Mouse (Mus musculus) thymus, postnatal 4 days (tissue): ENCODE measurements around the gene Calcoco2.
"Not testable (repeated sequence)": the region's sequence is repeated elsewhere in the genome, so short reads cannot be mapped to it uniquely, and the experiment has no call there.

ENCODE experiments used
- DNase-seq: peaks from one replicate; pipeline ENCODE4 v3.0.0; 2021

Calcoco2 gene

DNA sequence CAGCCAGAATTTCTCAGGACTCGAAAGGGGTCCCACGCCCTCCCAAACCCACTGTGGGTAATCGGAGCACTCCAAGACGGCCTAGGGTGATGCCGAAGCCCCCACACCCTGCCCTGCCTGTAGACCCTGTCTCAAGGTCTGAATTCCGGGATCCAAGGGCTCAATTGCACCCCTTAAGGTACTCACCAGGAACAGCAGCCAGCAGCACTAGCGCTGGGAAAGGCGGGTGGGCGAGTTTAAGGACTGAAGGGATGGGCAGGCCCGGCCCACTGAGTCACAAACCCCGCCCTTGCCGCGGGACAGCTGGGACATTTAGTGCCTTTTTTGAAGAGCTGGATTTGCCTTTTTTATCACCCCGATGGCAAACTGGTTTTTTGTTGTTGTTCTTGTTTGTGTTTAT, at the start of gene Calcoco2:
Gene Calcoco2, minus strand, starts transcription at position 214 of the 400 bp plus-strand sequence.
- no peak for DNase-seq

DNA sequence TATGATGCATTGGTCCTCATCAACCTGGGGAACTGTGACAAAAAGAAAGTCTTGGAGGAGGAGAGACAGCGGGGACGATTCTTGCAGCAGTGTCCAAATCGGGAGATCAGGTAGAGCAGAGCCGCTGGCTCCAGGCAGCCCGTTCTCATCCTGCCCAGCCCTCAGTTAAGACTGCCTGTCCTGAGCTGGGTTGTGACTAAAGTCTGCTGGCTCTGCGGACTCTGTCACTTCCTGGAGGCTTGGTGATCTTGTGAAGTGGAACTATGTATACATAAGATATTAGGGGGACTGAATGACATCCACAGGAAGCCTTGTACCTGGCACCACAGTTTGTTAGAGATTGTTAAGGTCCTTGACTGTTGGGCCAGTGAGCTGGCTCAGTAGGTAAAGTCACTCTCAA, 35.7 kb upstream of the Calcoco2 start:
- DNase-seq = no peak

GRCm38 (mm10) chr11:96145622-96146270, 34.0 kb upstream of the Calcoco2 start:
- peak; percentile 65 for DNase-seq

DNA sequence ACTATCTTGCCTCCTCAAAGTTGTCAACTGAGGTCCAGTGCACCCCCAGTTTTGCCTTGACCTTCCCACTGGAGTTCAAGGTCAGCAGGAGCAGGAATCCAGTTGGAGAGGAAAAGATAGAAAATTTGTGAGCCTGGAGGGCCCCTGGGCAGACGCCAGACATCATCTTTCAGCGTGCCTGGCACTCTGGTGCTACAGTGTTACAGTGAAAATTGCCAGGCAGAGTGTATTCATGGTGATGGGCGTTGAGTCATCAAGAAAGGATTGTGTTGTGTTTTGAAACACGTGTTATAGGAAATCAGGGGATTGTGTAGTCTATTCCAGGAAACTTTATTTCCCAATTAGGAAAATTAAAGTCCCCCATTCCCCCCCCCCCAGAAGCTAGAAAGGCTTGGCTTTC, 32.0 kb upstream of the Calcoco2 start:
- no peak for DNase-seq

DNA sequence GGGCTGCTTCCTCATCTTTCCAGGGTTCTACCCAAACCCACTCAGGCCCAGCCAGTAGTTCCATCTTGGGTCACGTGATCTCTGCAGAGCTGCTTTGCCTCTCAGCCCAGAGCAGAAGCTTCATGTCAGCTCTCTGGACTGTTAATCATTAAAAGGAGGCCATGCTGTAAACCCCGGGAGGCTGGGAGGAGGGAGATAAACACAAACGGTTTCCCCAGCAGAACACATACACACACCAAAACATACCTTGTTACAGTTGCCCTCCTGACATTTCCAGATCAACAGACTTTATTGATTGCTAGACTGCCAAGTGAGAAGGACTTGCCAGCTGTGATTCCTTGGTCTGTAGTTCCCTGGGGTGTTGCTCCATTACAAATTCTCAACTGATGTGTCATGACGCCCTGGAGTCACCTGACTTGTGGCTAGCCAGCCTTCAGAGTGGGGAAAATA, 29.0 kb upstream of the Calcoco2 start:
- DNase-seq = no peak

DNA sequence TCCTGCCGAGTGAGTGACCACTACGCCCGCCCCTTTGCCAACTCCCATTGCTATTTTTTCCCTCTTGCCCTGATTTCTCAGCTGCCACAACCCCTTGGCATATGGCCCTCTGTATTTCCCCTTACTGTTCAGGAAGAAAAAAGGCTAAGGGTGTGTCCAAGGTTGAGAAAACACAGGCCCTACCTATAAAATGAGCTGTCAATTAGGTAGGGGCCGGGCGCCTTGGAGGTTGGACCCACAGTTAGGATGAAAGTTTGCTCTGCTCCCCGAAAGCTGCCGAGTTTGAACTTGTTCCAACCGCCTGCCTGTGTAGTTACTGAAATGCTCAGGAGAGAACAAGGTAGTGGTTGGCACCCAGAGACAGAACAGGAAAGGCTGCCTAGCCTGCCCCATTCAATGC, 24.1 kb upstream of the Calcoco2 start:
- DNase-seq = no peak

DNA sequence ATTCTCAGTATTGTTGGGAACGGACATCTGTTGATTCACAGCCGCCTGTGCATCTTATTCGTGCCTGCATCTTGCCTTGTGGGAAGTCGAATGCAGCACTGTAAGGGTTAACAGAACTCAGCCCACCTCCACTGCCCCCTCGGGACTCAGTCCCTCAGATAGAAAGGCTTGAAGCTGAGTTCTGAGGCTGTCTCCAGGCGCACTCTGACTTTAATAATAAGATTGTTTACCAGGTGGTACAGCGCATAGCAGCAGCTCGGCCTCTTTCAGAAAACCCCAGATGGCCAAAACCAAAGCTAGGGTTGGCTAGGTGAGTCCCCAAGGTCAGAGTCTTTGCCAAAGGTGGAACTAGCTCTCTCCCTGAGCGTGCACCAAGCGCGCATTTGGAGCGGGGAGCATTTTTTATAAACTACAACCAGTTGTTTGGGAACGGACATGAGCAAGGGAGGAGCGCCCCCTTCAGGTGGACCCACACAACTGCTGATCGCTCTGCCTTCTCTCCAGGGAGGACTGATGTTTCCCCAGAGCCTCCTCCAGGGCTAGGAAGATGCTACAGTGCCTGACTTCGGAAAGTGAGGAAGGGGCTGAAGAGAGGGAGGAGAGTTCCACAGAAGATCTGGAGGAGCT, 21.6 kb upstream of the Calcoco2 start, which contains the start of gene Ttll6:
Gene Ttll6, plus strand, starts transcription at position 548 of the 627 bp plus-strand sequence.
- peak; percentile 74 for DNase-seq

DNA sequence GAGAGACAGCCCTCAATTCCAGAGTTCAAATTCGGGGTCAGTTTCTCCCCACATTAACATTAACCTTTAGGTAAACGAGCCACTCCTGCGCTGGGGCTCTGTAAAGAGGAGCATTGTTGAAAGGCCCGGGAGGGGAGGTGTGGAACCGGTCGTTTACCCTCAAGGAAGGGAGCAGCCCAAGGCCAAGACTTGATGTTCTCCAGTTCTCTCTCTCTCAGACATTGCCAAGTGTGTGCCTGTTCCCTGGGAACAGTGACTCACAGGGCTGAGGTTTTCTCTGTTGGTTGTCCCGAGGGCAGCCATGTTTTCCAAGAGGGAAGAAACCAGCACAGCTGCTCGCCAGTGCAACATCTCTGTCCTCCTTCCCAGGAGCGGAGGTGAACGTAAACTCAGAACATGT, 18.8 kb upstream of the Calcoco2 start:
- no peak for DNase-seq

DNA sequence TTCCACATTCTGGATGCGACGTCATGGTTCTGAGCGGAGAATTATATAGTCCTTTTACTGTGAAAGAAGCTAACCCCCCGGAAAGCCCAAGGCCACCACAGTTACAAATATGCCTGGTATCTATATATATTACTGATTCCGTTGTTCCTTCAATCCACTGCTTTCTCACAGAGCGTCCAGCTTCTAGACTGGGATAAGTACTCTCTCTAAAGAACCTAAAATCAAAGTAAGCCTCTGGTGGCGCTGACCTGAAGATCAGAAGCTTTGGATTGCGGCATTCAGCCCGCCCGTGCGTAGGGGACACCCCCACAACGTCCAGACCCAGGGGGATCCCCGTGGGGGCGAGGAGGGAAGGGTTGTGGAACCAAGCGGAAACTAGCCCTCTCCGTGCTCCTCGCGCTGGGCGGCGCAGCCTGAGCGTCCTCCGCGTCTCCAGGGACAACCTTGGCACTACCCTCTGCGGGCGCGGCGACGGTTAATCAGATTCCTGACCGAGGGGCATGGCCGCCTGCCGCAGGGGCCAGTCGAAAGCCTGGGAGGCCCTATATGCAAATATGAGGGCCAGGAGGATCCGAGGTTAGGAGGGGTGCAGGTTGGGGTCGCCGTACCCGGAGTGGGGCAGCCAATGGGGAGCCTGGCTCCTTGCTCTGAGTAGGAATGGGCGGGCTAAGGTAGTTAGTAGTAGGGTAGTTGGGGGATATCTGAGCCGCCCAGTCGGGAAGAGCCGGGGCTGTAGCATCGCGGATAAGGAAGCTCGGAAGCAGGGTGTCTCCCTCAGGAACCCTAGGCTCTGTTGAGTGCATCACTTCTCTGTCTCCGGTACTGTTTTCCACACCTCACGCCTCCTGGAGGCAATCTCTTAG, 12.5 kb upstream of the Calcoco2 start:
- peak; percentile 15 for DNase-seq

- DNase-seq = not testable (repeated sequence)
These were observed 11.0 kb upstream of the Calcoco2 start for GRCm38 (mm10) chr11:96122806-96123205.

- no peak for DNase-seq
These were observed 7.6 kb upstream of the Calcoco2 start for GRCm38 (mm10) chr11:96119401-96119800.

GRCm38 (mm10) chr11:96116925-96117324, 5.2 kb upstream of the Calcoco2 start:
- DNase-seq = not testable (repeated sequence)

- DNase-seq = no peak
These were observed 4.4 kb upstream of the Calcoco2 start for GRCm38 (mm10) chr11:96116116-96116515.

DNA sequence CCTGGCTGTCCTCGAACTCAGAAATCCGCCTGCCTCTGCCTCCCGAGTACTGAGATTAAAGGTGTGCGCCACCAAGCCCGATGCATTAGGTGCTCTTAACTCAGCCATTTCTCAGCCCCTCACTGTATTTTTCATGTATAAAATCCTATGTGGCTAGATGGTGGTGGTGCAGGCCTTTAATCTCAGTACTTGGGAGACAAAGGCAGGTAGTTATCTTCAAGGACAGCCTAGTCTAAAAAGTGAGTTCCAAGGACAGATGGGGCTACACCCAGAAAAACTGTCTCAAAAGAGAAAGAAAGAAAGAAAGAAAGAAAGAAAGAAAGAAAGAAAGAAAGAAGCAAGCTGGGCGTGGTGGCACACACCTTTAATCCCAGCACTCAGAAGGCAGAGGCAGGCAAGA, 3.7 kb upstream of the Calcoco2 start:
- no peak for DNase-seq

- DNase-seq = no peak
These were observed 2.3 kb upstream of the Calcoco2 start for GRCm38 (mm10) chr11:96114077-96114476.

GRCm38 (mm10) chr11:96110950-96111349, 814 bp downstream of the Calcoco2 start:
- not testable (repeated sequence) for DNase-seq

DNA sequence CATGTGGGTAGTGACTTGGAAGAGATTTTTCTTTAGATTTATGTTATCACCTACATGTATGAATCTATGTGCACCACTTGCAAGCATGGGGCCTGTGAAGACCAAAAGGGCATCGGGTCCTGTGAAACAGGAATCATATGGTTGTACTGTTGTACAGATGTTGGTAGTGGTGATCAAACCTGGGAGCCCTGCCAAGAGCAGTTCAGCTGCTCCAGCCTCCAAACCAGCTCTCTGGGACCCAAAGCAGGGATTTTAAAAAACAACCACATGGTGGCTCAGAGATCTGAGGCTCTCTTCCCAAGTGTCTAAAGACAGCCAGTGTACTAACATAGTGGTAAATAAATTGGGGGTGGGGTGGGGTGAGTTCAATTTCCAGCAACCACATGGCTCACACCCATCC, 3.4 kb downstream of the Calcoco2 start:
- no peak for DNase-seq

- DNase-seq = peak; percentile 62
These were observed 18.4 kb downstream of the Calcoco2 start for GRCm38 (mm10) chr11:96093361-96093760.

- no peak for DNase-seq
These were observed 19.0 kb downstream of the Calcoco2 start for GRCm38 (mm10) chr11:96092674-96093291.

- DNase-seq = peak; percentile 24
These were observed 20.7 kb downstream of the Calcoco2 start for GRCm38 (mm10) chr11:96091073-96091472.

DNA sequence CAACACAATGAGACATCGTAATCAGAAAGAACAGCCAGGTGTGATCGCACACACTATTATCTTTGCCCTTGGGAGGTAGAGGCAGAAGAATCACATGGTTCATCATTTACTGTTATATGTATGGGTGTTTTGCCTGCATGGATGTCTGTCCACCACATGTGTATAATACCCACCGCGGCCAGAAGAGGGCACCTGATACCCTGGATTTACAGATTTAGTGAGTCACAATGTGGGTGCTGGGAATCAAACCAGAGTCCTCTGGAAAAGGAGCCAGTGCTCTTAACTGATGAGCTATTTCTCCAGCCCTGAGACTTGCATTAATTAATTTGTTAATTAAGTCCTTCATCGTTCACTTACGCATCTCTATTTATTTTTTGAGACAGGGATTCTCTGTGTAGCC, 23.8 kb downstream of the Calcoco2 start:
- no peak for DNase-seq

- DNase-seq = no peak
These were observed 29.1 kb downstream of the Calcoco2 start for GRCm38 (mm10) chr11:96082682-96083081.

DNA sequence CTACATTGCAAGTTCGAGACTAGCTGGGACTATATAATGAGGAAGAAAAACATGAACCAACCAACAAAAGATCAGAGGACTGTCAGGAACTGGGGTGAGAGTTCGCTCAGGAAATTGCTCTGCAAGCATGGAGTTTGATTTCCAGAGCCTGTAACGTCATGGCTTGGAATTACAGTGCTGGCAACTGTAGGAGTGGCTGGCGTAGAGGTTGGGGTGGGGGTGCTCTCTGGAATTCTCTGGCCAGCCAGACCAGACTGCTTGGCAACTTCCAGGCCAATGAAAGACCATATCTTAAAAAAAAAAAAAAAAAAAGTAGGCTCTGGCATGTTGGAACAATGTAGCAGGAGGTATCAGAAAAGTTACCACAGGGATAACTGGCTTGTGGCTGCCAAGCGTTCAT, 31.0 kb downstream of the Calcoco2 start:
- no peak for DNase-seq
